Mouse (Mus musculus) intestine, embryonic 14.5 days (tissue): ENCODE data around the gene Tekt2. TPM values are rescaled to one million over a fixed set of nuclear protein-coding genes. Genes with fewer than 3 reads are reported as not detected.
A peak's percentile ranks its signal among the peaks of the same experiment; 100 is the strongest.

Source experiments
- ATAC-seq: fragments of 200-750 bp; cut with Nextera tagmentation; replicated peaks from 2 replicates; pipeline ENCODE4 v1.8.0; 2017; ENCODE audit warnings: low read depth, moderate number of reproducible peaks, moderate TSS enrichment, moderate library complexity; ENCODE audit not compliant: low FRiP score, low TSS enrichment
- DNase-seq: peaks from one replicate; pipeline ENCODE4 v3.0.0-alpha.2; 2018; ENCODE audit warnings: low spot score
- H3K27ac ChIP-seq: fragments of 300-500 bp; sonication (generic); 2 replicates; pipeline ENCODE4 v1.5.1; 2014; ENCODE audit warnings: low read depth, mild to moderate bottlenecking, control low read depth
- H3K27me3 ChIP-seq: fragments of 300-500 bp; sonication (generic); replicated peaks from 2 replicates; pipeline ENCODE4 v1.6.1; 2014; ENCODE audit warnings: low read length, control low read depth; ENCODE audit not compliant: control insufficient read depth, insufficient read depth
- H3K36me3 ChIP-seq: fragments of 300-500 bp; sonication (generic); 2 replicates; pipeline ENCODE4 v1.6.1; 2014; ENCODE audit warnings: low read length, control low read depth; ENCODE audit not compliant: control insufficient read depth, insufficient read depth
- H3K4me1 ChIP-seq: fragments of 300-500 bp; sonication (generic); replicated peaks from 2 replicates; pipeline ENCODE4 v1.6.1; 2014; ENCODE audit warnings: low read length, control low read depth, mixed read lengths; ENCODE audit not compliant: control insufficient read depth, insufficient read depth
- H3K4me2 ChIP-seq: fragments of 300-500 bp; sonication (generic); 2 replicates; pipeline ENCODE4 v1.6.1; 2014; ENCODE audit warnings: low read length
- H3K4me3 ChIP-seq: fragments of 300-500 bp; sonication (generic); 2 replicates; pipeline ENCODE4 v1.5.1; 2014; ENCODE audit warnings: low read depth, low read length, control low read depth, mixed read lengths
- H3K9ac ChIP-seq: fragments of 300-500 bp; sonication (generic); 2 replicates; pipeline ENCODE4 v1.6.1; 2014; ENCODE audit warnings: mild to moderate bottlenecking, low read length
- H3K9me3 ChIP-seq: fragments of 300-500 bp; sonication (generic); 2 replicates; pipeline ENCODE4 v1.6.1; 2016; ENCODE audit warnings: low read length, control low read depth; ENCODE audit not compliant: control insufficient read depth
- WGBS: fragments of 180-500 bp; shearing (Covaris S2); extraction: QIAGEN DNeasy Blood & Tissue Kit; methylation state at CpG from one replicate; pipeline ENCODE4 v1.1.7; 2014; 5-methylcytosine and 5-hydroxymethylcytosine counted together
- polyA plus RNA-seq: library from polyadenylated mRNA; unstranded; fragments of >200 nt; fragmentation: Nextera tagmentation; extraction: Ambion mirVana; gene quantifications from 2 replicates; pipeline ENCODE4 v1.2.1, GENCODE M21; 2014

The Tekt2 gene
- polyA plus RNA-seq, 1 experiment from 2014 or later, result 7.6 TPM

DNA sequence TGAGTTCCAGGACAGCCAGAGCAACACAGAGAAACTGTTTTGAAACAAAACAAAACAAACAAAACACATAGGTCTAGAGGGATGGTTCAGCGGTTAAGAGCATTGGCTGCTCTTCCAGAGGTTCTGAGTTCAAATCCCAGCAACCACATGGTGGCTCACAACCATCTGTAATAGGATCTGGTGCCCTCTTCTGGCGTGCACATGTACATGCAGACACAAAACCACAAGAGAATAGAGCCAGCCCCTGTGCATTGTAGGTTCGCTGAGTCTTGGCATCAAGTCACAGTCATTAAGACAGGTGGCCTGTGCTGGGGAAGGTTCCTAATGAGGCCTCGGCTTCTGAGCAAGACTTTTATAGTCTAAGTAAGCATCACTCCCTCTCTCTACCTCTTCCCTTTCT is 21.6 kb downstream of the Tekt2 start:
- Histone ChIP-seq H3K27me3 (peaks cover 35% of the 10 kb centered on the region), H3K4me1 (peaks cover 12% of the 10 kb centered on the region), H3K4me2 (no peak overlapping the region), H3K27ac (no peak overlapping the region), H3K36me3 (no peaks in the 10 kb centered on the region), H3K9me3 (peaks cover 5% of the 10 kb centered on the region; the same call in 1 of the 2 replicates), H3K9ac (no peak overlapping the region), H3K4me3 (no peak overlapping the region)
- ATAC-seq (no peak), DNase-seq (no peak)
- 60% methylated on average over 4 of the region's 4 CpGs for WGBS

GRCm38 (mm10) chr4:126301584-126302309 is 23.7 kb downstream of the Tekt2 start:
- ATAC-seq (no peak), DNase-seq (no peak)
- Histone ChIP-seq H3K9ac (peak overlapping the region; percentile 29; the same call in 1 of the 2 replicates), H3K4me2 (peak overlapping the region; percentile 67), H3K27me3 (peaks cover 43% of the 10 kb centered on the region), H3K4me1 (peaks cover 16% of the 10 kb centered on the region), H3K36me3 (no peaks in the 10 kb centered on the region), H3K27ac (no peak overlapping the region), H3K4me3 (peak overlapping the region; percentile 31), H3K9me3 (peaks cover 5% of the 10 kb centered on the region; the same call in 1 of the 2 replicates)
- 11% methylated on average over 27 of the region's 27 CpGs for WGBS

GRCm38 (mm10) chr4:126300916-126301583 is 24.4 kb downstream of the Tekt2 start:
- ATAC-seq, result peak; percentile 44; the same call in 1 of the 2 replicates
- H3K9ac ChIP-seq, result peak overlapping the region; percentile 29; the same call in 1 of the 2 replicates
- no peak overlapping the region for H3K27ac ChIP-seq
- no peaks in the 10 kb centered on the region for H3K36me3 ChIP-seq
- peaks cover 48% of the 10 kb centered on the region for H3K27me3 ChIP-seq
- H3K4me2 ChIP-seq, result peak overlapping the region; percentile 67
- peaks cover 23% of the 10 kb centered on the region for H3K4me1 ChIP-seq
- DNase-seq, result peak; percentile 73
- H3K9me3 ChIP-seq, result peaks cover 3% of the 10 kb centered on the region; the same call in 1 of the 2 replicates
- peak overlapping the region; percentile 31 for H3K4me3 ChIP-seq
- under 1% methylated on average over 50 of the region's 50 CpGs for WGBS

DNA sequence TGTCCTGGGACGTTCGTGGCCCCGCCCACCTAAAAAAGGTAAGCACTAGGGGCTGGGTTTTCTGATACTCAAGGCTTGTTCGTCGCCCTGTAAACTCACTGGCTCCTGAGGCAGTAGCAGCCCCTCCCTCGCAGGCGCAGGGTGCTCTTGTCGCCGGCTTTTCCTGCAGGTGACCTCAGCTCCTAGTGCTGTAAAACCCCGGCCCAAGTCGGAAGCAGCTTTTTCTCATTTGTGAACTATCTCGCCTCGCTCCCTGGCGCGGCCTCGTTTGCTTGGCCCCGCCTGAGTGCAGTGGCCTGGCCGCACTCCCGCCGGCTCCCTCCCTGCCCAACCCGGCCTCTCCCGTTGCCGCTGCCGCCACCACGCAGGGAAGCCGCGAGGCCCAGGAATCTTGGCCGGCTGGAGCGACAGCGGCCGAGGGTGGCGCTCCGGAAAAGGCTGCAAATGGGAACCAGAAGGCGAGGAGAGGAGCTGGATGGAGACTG is 28.8 kb downstream of the Tekt2 start:
- Histone ChIP-seq H3K36me3 (no peaks in the 10 kb centered on the region), H3K9me3 (no peaks in the 10 kb centered on the region), H3K9ac (peak overlapping the region; percentile 29), H3K4me3 (peak overlapping the region; percentile 20), H3K27ac (peak overlapping the region; percentile 18; the same call in 1 of the 2 replicates), H3K4me1 (peaks cover 21% of the 10 kb centered on the region), H3K27me3 (peaks cover 39% of the 10 kb centered on the region), H3K4me2 (peak overlapping the region; percentile 54)
- WGBS, result under 1% methylated on average over 34 of the region's 34 CpGs
- DNase-seq, result peak; percentile 78
- peak; percentile 41; the same call in 1 of the 2 replicates for ATAC-seq

DNA sequence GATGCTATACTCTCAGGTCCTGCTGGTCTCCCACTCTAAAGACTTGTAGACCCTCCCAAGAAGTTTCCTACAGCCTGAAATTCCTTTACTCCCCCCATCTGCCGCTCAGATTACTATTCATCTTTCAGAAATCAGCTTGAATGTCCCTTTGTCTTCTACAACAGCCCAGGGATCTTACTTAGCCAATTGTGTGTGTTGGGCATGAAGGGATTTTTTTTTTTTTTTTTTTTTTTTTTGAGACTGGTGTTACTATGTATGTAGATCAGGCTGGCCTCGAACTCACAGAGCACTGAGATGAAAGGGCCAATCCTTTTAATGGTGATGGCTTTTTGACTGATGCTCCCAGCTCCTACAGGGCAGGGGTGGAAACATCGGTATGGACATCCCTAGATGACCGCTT is 29.6 kb downstream of the Tekt2 start:
- H3K4me2 ChIP-seq, result no peak overlapping the region
- H3K4me3 ChIP-seq, result no peak overlapping the region
- H3K36me3 ChIP-seq, result no peaks in the 10 kb centered on the region
- H3K4me1 ChIP-seq, result peaks cover 14% of the 10 kb centered on the region; the same call in 1 of the 2 replicates
- no peak overlapping the region for H3K9ac ChIP-seq
- ATAC-seq (no peak), DNase-seq (no peak)
- H3K27ac ChIP-seq, result no peak overlapping the region
- WGBS, result 46% methylated on average over 4 of the region's 4 CpGs
- H3K27me3 ChIP-seq, result peaks cover 32% of the 10 kb centered on the region
- no peaks in the 10 kb centered on the region for H3K9me3 ChIP-seq

GRCm38 (mm10) chr4:126295152-126295551 is 30.3 kb downstream of the Tekt2 start:
- no peak overlapping the region for H3K9ac ChIP-seq
- DNase-seq, result no peak
- no peak overlapping the region for H3K4me2 ChIP-seq
- no peaks in the 10 kb centered on the region for H3K36me3 ChIP-seq
- H3K4me3 ChIP-seq, result no peak overlapping the region
- no peak for ATAC-seq
- 70% methylated on average over 6 of the region's 6 CpGs for WGBS
- peaks cover 24% of the 10 kb centered on the region for H3K27me3 ChIP-seq
- no peaks in the 10 kb centered on the region for H3K9me3 ChIP-seq
- no peak overlapping the region for H3K27ac ChIP-seq
- H3K4me1 ChIP-seq, result peaks cover 10% of the 10 kb centered on the region; the same call in 1 of the 2 replicates

DNA sequence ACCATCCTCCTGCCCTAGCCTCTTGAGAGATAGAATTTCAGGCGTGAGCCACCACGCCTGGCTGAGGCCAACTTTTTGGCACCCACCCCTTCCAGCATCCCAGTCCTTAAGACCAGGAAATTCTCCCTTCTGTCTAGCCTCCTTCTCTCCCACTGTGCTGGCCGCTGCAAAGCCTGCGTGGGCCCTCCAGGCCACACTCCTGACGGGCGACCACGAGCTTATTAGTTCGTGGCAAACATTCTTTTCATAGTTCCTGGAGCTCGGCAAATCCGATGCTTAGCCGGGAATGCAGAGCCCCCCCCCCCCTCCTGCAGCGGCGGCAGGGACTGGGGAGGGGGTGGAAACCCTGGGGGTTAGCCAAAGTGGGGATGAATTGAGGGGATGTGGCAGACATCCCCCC is 34.3 kb downstream of the Tekt2 start:
- H3K9me3 ChIP-seq, result no peaks in the 10 kb centered on the region
- no peak overlapping the region for H3K27ac ChIP-seq
- H3K36me3 ChIP-seq, result no peaks in the 10 kb centered on the region
- peaks cover 6% of the 10 kb centered on the region; the same call in 1 of the 2 replicates for H3K4me1 ChIP-seq
- H3K4me2 ChIP-seq, result no peak overlapping the region
- DNase-seq (no peak), ATAC-seq (no peak)
- H3K4me3 ChIP-seq, result no peak overlapping the region
- H3K9ac ChIP-seq, result no peak overlapping the region
- peaks cover 38% of the 10 kb centered on the region for H3K27me3 ChIP-seq
- 20% methylated on average over 13 of the region's 13 CpGs for WGBS

DNA sequence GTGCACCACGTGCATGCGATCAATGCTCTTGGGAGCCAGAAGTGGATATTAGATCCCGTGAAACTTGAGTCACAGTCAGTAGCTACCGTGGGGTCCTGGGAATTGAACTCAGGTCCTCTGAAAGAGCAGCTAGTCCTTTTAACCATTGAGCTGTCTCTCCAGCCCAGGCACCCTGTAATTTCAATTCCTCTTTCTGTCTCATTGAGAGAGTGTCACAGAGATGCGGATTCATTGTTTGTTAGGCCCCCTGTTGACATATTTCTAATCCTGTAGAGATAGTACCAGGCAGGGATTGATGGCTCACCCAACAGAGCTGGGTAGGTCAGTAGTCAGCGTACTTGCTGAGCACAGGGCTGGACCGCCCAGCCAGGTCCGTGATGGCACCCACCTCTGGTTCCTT is 35.2 kb downstream of the Tekt2 start:
- Histone ChIP-seq H3K9ac (no peak overlapping the region), H3K27ac (no peak overlapping the region), H3K4me1 (0 out of 2 replicates have a peak, but pooled peaks cover 5% of the 10 kb centered on the region), H3K9me3 (no peaks in the 10 kb centered on the region), H3K27me3 (peaks cover 36% of the 10 kb centered on the region), H3K36me3 (no peaks in the 10 kb centered on the region), H3K4me2 (no peak overlapping the region), H3K4me3 (no peak overlapping the region)
- ATAC-seq (no peak), DNase-seq (no peak)
- WGBS, result 86% methylated on average over 8 of the region's 8 CpGs
